Mouse (Mus musculus) mammary gland, adult 2 months (tissue): ENCODE results near the gene Sos1. TPM values are rescaled to one million over a fixed set of nuclear protein-coding genes. Genes with fewer than 3 reads are reported as not detected.

Experiments
- polyA plus RNA-seq: library from polyadenylated mRNA; depleted of rRNA; stranded (reverse); fragments of >200 nt; gene quantifications from 2 replicates; pipeline ENCODE4 v1.2.3, GENCODE M21; 2012; ENCODE audit warnings: low replicate concordance; rRNA removed

Gene Sos1
- polyA plus RNA-seq: 2.3 and 3.4 TPM in 2 replicates

GRCm38 (mm10) chr17:80480031-80480854 lies at the start of gene Sos1:
Gene Sos1, minus strand, starts transcription at chr17:80480453.

GRCm38 (mm10) chr17:80372989-80373725 lies 107.1 kb downstream of the Sos1 start, which contains the start of gene Gm10190:
Gene Gm10190, minus strand, starts transcription at chr17:80373541.

Other genes starting within 250 kb of the Sos1 start
- 1.5 and 2.7 TPM in 2 replicates for gene Morn2, start 190.2 kb downstream of the Sos1 start, polyA plus RNA-seq
- 9.1 and 10.3 TPM in 2 replicates for gene Dhx57, start 190.0 kb downstream of the Sos1 start, polyA plus RNA-seq
- 0.06 and 0.55 TPM in 2 replicates for gene Arhgef33, start 173.0 kb downstream of the Sos1 start, polyA plus RNA-seq
- 1.6 TPM in 1 of 2 replicates, not detected in the other for gene Gm10190, start 106.9 kb downstream of the Sos1 start, polyA plus RNA-seq
- 0.29 and 0.36 TPM in 2 replicates for gene Cdkl4, start 97.4 kb upstream of the Sos1 start, polyA plus RNA-seq
- 15.4 and 21.2 TPM in 2 replicates for gene Map4k3, start 248.0 kb upstream of the Sos1 start, polyA plus RNA-seq